Mouse (Mus musculus) CD4-positive, CD25-positive, alpha-beta regulatory T cell, adult 2 months (primary cell): ENCODE measurements around the gene Spint1.

Source experiments
- DNase-seq: peaks from one replicate; pipeline ENCODE4 v3.0.0-alpha.2; 2012; ENCODE audit warnings: low read depth, low spot score

Gene Spint1

DNA sequence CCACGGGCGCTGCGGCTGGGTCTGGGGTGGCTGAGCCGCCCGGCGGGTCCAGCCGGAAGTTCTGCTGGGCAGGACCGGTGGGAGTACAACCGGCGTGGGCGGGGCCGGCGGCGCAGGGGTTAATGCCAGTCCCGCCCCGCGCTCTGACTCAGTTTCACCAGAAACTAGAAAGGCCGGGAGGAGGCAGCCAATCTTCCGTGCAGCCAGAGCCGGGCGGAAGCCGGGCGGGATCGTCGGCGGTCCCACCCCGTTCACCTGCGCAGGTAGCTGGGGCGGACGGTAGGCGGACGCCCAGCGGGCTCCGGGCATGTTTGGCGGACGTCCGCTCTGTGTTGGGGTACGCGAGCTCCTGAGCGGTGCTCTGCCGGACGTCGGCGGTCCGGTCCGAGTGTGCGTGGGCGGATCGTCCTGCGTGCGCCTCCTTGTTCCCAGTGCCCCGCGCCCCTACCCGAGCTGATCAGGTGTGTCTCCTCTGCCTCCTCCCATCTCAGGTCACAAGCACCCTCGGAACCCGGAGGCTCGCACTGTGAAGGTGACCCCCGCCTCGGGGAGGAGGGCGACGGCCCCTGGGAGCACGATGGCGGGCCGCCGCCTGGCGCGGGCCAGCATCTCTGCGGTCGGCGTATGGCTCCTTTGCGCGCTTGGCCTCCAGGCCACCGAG, at the start of gene Spint1:
Spint1 (plus strand) TSS at position 153 of the 661 bp plus-strand sequence.
- DNase-seq: peak; percentile 22

DNA sequence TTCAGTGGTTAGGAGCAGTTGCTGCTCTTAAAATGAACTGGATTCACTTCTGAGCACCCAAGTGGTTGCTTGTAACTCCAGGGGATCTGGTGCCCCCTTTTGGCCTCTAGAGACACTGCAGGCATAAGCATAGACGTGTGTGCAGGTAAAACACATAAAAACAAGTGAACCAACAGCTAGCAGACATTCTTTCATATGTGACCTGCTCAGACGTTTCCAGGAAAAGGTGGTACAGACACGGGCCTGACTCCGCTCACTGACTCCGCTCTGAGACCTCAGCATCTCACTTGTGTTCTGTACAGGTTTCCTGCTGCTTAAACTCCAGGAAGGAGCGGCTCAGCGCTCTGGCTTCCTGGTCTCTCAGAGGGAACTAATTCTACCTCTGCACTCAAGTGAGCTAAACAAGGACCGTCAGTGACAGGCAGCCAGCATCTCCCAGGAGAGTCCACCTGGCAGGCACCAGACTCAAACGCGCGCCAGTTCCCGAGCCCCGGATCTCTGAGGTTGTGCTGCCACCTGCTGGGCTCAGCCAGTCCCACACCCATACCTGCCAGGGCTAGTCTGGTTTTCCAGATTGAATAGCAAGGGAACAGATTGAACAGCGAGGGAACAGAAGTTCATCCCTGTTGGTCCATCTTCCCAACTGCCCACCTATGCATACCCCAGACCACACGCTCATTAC, 48.0 kb upstream of the Spint1 start:
- peak; percentile 90 for DNase-seq

DNA sequence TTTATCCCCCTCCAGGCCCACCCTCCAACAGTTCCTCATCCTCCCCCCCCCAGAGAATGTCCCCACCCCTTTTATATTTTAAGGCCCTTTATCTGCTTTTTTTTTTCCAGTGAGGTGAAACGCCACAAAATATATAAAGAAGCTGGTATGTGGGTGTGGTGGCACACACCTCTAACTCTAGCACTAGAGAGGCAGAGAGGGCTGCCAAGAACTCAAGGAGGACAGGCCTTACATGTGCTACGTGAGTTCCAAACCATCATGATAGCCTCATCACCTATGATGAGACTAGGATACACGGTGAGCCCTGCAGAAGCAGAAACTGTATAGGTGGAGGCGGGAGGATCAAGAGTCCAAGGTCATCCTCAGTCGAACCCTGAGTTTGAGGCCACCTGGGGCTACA, 46.2 kb upstream of the Spint1 start:
- DNase-seq: no peak

DNA sequence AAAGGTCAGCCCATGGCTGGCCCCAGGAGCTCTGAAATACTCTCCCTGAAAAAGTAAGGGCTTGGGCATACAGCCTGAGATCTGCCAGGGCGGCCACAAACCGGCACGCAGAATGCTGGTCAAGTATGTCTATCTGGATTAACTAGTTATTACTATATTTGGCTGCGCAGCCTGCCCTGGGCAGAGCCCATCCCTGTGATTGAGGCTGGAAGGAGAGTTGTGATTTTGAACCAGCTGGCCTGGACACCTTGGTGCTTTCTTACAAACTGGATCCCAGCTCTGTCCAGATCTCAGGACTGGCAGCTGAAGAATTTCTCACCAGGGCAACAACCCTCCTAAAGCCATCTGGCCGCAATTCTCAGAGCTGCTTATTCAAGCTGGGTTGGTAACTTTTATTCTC, 43.0 kb upstream of the Spint1 start:
- DNase-seq: no peak

DNA sequence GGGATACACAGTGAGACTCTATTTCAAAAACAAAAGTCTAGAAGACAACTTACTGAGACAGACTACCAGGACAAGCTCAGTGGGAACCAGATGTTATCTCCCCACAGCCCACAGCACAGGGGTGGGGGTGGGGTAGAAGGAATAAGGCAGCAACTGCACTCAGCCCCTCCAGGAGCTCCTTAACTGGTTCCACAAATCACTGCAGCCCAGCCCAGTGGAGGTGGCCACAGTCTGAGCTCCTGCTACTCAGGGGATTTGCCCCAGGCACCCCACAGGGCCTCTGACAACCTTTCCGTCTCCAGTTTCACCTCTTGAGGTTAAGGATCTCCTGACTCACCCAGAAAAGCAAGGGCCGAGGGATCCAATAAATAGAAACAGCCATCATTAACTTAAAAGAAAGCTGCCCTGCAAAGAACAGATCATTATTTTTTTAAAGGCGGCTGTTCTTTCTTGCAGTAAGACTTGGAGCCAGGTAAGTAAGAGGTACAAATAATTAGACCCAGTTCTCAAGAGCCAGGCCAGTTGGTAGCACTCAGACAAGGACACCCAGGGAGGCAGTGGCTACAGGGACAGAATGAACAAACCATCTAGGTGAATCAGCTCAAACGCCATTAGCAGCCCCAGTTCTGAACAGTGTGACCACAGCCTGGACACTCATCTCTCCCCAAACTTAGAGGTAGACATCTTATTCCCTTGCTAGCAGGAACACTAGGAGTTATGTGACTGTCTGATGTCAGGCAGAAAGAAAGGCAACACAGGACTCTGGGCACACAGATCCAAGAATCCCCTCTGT, 40.6 kb upstream of the Spint1 start:
- DNase-seq: no peak

DNA sequence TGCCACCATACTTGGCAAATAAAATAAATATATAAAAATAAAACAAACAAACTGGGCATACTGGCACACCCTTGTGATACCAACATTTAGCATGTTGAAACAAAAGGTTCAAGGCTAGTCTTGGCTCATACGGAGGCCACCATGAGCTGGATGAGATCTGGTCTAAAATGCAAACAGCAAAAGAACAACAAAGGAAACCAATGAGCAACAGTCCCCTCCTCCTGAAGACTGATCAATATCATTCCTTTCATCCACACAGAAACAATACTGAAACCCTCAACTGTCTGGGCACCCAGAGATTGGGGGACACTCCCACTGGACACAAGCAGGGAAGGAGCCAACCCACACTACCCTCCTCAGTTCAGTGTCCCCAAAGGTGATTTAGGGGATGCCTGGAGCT, 39.7 kb upstream of the Spint1 start:
- no peak for DNase-seq

DNA sequence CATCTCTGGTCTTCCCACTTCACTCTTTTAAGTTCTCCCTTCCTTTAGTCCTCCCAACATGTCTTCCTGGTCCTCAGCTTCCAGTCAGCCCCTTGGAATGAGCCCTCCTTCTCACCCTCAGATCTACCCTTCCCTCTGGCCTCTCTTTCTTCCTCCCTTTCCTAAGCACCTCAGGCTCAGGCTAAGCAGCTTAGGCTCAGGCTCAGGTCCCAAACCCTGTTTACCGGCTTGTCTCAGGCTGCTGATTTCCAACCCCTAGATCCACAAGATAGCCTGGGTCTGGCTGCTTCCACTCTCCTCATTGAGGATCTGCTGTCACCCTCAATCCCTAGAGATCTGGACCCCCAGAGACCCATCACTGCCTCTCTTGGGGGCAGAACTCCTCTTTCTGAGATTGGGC, 39.1 kb upstream of the Spint1 start:
- DNase-seq: no peak

DNA sequence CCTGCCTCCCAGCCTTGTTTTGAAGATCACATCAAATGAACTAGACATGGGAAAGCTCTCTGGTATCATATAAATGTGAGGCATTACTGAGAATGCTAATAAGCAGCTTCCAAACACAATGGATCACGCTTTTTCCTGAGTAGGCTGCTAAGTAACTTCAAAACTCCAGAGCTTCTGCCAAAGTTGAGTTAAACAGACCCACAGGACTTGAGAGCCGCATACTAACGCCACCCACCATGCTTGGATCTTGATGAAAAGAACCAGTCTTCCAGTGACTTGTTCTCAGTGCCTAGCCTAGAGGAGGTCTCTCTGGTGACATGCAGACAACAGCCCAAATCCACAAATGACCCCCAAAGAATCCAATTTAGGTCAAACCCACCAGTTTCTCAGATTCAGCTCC, 38.2 kb upstream of the Spint1 start:
- no peak for DNase-seq

DNA sequence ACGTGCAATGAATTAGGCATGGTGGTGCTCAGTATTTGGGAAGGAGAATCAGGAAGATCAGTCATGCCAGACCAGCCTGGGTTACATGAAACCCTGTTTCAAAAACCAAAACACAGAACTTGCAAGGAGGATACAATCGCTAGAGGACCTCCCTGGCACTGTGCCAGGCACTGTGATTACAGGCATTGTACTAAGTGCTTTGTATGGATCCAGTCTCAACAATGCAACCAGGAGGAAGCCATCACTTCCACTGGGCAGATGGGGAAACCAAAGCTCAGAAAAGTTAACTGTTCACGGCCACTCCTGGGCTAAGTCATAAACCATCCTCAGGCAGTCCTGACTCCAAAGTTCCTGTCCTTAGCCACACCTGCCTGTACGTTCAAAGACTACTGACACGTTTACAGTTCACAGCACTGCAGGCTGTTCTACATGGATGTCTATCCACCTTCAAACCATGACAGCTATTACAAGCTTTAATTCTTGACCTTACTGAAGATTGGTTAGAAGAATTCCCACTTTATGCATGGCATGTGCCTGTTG, 34.2 kb upstream of the Spint1 start:
- no peak for DNase-seq

DNA sequence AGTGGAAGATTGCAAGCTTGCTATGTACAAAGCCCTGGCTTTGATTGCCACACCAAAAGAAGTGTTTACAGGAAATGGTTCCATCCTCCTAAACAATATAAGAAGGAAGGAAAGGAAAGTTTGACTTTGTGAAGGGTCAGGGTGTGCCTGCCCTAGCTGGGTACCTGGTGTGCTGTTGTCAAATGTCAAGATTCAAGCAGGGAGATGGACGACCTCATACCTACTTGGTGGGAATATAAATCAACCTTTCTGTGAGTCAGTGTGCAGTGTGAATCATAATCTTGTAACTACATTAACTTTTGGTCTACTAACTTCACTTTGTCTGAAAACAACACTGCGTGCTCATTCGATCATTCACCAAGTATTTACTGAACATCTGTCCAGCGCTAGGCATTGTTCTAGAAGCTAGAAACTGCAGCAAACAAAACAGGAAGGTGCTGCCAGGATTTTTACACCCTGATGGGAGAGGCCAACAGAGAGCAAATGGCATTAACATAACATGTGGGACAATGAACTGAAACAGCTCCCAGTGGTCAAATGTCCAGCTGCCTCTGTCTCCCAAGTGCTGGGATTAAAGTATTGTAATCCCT, 33.2 kb upstream of the Spint1 start:
- no peak for DNase-seq

DNA sequence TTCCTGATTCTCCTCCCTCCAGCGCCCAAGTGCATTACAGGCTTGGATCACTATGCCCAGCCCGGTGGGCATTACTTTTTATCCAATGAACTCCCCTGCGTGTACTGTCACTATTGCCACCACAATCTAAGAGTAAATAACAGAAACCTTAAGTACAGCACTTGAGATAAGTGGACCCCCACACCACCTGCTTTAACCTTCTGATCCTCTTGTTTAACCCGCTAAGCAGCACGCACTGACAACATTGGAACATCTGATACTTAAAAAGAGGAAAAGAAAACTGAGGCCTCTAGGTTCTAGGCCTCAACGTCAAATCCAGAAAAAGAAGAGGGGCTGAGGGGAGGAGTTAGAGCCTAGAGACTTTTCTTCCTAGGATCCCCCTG, 29.2 kb upstream of the Spint1 start:
- DNase-seq: no peak

DNA sequence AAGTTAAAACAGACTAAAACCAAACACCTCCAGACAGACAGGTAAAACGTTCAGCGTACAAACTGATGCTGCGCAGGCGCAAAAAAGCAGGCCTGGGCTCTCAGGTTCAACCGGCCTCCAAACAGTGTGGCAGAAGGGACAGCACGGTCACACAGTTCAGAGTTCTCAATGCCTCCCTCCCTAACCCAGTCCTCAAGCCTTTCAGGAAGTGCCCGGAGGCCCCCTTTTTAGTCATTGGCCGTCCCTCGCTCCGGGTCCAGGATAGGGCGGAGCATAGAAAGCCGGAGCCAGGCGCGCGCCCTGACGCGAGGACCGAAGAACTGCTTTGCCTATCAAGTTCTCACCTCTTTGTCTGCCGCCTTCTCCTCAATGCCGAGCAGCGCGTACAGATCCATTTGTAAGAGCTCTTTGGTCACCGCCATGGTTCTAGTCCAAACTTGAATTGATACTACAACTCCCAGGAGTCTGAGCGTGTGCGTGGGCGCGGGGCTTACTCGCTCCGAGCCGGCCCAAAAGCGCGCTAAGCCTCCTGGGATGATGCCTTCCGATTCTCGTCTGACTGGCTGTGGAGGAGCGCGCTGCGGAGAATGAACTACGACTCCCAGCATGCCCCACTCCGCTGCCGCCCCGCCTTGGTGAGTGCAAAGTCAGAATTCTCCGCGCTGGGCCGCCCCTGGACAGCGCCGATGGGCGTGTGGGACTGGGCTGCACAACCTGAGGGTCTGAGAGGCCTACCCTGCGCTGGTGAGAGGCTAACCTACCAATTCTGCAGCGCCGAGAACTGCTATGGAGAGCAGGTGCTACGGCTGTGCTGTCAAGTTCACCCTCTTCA, 28.6 kb upstream of the Spint1 start, which contains the start of the genes Zfyve19 and Dnajc17:
Zfyve19 (plus strand) TSS at position 274 of the 832 bp plus-strand sequence.
Dnajc17 (minus strand) TSS at position 452 of the 832 bp plus-strand sequence.
- DNase-seq: peak; percentile 97

DNA sequence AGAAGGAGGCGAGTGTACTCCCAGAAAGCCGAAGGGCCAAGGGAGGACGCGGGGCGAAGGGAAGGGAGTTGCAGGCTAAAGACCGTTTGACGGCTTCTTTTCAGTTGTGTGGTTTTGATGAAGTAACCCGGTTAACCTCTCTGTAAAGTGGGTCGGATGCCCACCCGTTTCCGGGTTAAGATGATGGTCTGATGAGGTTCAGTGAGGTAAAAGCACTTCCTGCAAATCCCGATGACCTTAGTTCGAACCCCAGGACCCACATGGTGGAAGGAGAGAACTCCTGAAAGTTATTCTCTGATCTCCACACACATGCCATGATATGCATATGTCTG, 28.0 kb upstream of the Spint1 start:
- DNase-seq: no peak

DNA sequence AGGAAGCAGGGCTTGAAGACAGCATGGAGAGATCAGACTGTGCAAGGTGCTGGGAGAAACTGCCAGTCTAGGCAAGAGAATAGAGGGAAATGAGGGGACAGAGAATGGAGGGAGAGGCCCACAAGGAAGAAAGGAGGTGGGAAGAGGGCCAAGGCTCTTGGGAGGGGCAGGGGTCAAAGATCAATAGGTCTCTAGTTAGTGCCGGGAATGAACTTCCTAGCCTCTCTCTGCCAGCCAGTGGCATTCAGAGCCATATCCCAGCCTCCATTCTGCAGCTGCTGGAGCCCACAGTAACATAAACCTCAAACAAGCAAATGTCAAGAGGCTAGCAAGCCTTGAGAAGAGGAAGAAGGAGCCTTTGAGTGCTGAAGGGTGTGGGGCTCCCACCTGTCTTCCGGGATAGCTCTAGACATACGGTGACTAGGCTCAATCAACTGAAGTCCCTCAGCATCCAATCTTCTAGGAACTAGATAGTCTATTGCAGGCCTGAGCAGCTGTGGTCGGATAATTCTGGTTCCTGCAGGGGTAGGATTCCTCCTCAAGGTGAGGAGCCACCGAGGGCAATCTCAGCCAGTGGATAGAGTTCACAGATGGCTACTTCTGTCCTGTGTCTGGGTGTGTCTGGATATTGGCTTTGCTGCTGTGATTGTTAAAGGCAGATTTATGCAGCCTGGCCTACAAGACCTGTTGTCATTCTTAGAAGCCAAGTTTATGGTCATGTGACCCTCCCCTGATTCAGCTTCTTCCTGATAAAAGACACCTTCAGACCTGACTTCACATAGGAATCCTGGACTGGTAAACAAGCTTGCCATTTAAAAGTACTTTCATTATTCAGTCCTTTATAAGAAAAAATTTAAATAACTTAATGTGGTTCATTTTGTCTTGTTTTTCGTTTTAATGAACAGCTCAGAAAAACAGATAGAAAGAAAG, 7.1 kb upstream of the Spint1 start, which contains the start of gene Ppp1r14d:
Ppp1r14d (minus strand) TSS at position 132 of the 930 bp plus-strand sequence.
- DNase-seq: no peak

DNA sequence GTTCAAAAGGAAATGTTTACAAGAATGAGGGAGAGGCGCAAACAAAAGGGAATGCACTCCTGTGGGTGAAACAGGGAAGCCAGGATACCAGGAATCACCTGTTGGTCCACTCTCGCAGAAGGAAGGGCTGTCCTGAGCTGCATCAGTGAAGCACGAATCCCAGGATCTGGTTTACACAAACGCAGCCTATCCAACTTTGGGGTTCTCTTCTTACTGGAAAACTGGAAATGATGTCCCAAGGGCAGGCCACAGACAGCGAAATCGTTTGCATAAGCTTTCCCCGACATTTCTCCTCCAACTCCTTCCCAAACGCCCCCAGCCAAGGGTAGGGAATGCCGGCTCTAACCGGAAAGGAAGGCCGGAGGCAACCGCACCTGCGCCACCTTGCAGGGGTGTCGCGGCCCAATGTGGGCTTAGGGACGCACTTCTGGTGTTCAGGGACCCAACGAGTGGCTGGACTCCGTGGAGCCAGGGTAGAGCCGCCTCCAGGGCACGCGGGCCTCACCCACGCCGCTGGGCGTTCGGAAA, 416 bp upstream of the Spint1 start:
- DNase-seq: no peak

DNA sequence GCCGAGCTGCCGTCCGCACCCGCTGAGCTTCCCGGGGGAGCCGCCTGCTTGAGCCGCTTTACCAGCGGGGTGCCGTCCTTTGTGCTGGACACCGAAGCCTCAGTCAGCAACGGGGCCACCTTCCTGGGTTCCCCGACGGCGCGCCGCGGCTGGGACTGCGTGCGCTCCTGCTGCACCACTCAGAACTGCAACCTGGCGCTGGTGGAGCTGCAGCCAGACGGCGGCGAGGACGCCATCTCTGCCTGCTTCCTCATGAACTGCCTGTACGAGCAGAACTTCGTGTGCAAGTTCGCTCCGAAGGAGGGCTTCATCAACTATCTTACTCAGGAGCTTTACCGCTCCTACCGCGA, 684 bp downstream of the Spint1 start:
- peak; percentile 13 for DNase-seq

DNA sequence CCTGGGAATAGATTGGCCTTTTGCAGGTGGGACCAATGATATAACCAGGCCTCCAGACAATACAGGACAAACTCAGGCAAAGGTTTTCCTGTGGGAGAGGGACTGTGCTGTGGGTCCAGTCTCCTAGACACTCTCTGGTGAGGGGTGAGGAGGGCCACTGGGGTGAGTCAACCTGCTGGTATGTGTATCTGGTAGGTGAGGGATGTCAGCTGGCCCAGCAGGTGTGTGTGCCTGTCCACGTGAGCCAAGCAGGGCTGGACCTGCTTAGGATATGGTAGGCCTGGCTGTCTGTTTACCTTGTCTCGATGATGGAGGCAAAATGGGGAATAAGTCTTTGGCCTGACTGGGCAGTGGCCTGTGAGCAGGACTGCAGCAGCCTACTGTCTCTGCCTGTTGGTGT, 1.5 kb downstream of the Spint1 start:
- no peak for DNase-seq

DNA sequence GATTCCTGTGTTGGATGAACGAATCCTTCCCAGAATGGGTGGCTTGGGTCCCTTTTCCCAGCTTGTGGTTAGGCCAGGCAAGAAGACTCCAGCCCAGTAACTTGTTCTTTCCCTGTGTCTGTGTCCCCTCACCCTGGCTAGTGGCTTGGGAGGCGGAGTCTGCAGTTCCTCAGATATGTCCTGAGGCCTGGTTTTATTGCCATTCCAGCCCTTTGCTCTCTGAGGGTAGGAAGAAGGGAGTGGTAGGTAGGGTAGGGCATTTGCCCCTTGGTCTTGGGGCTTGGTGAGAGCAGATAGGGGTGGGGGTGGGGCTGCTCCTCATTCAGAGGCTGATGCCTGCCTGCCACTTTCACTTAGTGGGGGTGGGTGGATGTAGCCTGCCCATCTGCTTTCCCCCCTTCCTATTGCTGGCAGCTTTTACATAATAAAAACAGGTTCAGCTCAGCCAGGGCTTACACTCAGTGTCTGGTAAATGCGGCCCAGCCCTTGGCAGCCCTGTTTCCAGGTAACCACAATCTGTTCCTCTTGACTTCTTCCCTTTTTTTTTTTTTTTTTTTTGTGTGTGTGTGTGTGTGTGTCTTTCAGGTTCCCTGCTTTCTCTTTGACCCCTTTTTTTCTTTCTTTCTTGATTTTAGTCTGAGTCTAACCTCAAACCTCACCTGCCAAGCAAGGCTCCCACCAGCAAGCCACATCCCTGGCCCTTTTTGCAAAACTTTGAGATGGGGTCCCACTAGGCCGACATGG, 3.1 kb downstream of the Spint1 start:
- no peak for DNase-seq

DNA sequence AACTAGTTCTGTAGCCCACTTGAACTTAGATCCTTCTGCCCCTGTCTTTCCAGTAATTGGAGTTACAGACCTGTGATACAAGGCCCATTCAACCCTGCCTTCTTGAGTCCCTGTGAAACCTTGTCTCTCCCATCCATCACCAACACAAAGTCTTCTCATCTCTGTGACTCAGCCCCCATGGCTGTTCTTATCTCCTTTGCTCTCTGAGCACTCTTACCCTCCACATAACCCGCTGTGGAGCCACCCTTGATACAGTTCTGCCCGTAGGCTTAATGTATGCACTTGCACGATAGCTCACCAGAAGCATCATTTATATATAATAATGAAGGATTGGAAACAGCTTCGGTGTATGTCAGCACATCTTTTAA, 3.6 kb downstream of the Spint1 start:
- DNase-seq: no peak
